Mouse (Mus musculus) kidney, embryonic 15.5 days (tissue): ENCODE measurements around the gene Ifitm7. TPM values are rescaled to one million over a fixed set of nuclear protein-coding genes. Genes with fewer than 3 reads are reported as not detected.
A peak's percentile ranks its signal among the peaks of the same experiment; 100 is the strongest.
"Not testable (repeated sequence)": the region's sequence is repeated elsewhere in the genome, so short reads cannot be mapped to it uniquely, and the experiment has no call there.

Source experiments
- ATAC-seq: fragments of 200-750 bp; cut with Nextera tagmentation; replicated peaks from 2 replicates; pipeline ENCODE4 v1.8.0; 2017; ENCODE audit warnings: moderate TSS enrichment; ENCODE audit not compliant: low FRiP score
- H3K27ac ChIP-seq: fragments of 300-500 bp; sonication (generic); 2 replicates; pipeline ENCODE4 v1.5.1; 2015; ENCODE audit warnings: mild to moderate bottlenecking, inconsistent platforms
- H3K27me3 ChIP-seq: fragments of 300-500 bp; sonication (generic); 2 replicates; pipeline ENCODE4 v1.6.1; 2015; ENCODE audit warnings: inconsistent platforms
- H3K36me3 ChIP-seq: fragments of 300-500 bp; sonication (generic); 2 replicates; pipeline ENCODE4 v1.6.1; 2015; ENCODE audit warnings: inconsistent platforms
- H3K4me1 ChIP-seq: fragments of 300-500 bp; sonication (generic); 2 replicates; pipeline ENCODE4 v1.6.1; 2015; ENCODE audit warnings: inconsistent platforms
- H3K4me2 ChIP-seq: fragments of 300-500 bp; sonication (generic); 2 replicates; pipeline ENCODE4 v1.6.1; 2015; ENCODE audit warnings: moderate library complexity, mild to moderate bottlenecking, inconsistent platforms
- H3K4me3 ChIP-seq: fragments of 300-500 bp; sonication (generic); replicated peaks from 2 replicates; pipeline ENCODE4 v1.5.1; 2015; ENCODE audit warnings: mild to moderate bottlenecking, inconsistent platforms
- H3K9ac ChIP-seq: fragments of 300-500 bp; sonication (generic); 2 replicates; pipeline ENCODE4 v1.6.1; 2015; ENCODE audit warnings: mild to moderate bottlenecking, inconsistent platforms
- H3K9me3 ChIP-seq: fragments of 300-500 bp; sonication (generic); replicated peaks from 2 replicates; pipeline ENCODE4 v1.6.1; 2016; ENCODE audit warnings: inconsistent platforms
- WGBS: fragments of 180-500 bp; shearing (Covaris S2); methylation state at CpG from one replicate; pipeline ENCODE4 v1.1.7; 2015; ENCODE audit warnings: mixed read lengths; 5-methylcytosine and 5-hydroxymethylcytosine counted together
- polyA plus RNA-seq: library from polyadenylated mRNA; unstranded; fragments of >200 nt; fragmentation: Nextera tagmentation; extraction: Ambion mirVana; gene quantifications from 2 replicates; pipeline ENCODE4 v1.2.1, GENCODE M21; 2015

Gene Ifitm7
- polyA plus RNA-seq, 1 experiment from 2014 or later = 0.08 TPM

GRCm38 (mm10) chr16:14005266-14005665 is 18.6 kb upstream of the Ifitm7 start:
- Histone ChIP-seq H3K9ac (no peak overlapping the region), H3K4me2 (no peak overlapping the region), H3K4me1 (peaks cover 4% of the 10 kb centered on the region; the same call in 1 of the 2 replicates), H3K36me3 (no peaks in the 10 kb centered on the region), H3K27ac (no peak overlapping the region), H3K4me3 (no peak overlapping the region), H3K9me3 (no peaks in the 10 kb centered on the region), H3K27me3 (no peaks in the 10 kb centered on the region)
- WGBS = 89% methylated on average over 4 of the region's 4 CpGs
- no peak for ATAC-seq

DNA sequence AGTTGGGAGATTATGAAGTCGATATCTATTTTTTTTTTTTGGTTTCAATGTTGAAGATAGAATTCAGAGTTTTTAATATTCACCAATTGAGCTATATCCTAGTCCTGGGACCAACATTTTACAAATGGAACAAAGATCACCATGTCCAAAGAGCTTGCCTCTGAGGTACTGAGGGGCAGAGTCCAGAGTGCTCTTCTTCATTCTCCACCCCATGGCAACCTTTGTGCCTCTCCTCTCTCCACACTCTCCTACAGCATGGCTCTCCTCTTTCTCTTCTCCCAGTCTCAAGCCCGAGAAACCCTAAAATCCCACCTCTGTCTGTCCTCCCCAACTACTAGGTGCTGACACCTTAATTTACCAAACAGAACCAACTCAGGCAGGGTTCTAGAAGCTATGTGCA is 18.0 kb upstream of the Ifitm7 start:
- Histone ChIP-seq H3K9me3 (no peaks in the 10 kb centered on the region), H3K4me2 (no peak overlapping the region), H3K9ac (no peak overlapping the region), H3K4me1 (peaks cover 4% of the 10 kb centered on the region; the same call in 1 of the 2 replicates), H3K27ac (no peak overlapping the region), H3K36me3 (no peaks in the 10 kb centered on the region), H3K27me3 (no peaks in the 10 kb centered on the region), H3K4me3 (no peak overlapping the region)
- peak; percentile 52; the same call in 1 of the 2 replicates for ATAC-seq
- 84% methylated on average over 2 of the region's 2 CpGs for WGBS

DNA sequence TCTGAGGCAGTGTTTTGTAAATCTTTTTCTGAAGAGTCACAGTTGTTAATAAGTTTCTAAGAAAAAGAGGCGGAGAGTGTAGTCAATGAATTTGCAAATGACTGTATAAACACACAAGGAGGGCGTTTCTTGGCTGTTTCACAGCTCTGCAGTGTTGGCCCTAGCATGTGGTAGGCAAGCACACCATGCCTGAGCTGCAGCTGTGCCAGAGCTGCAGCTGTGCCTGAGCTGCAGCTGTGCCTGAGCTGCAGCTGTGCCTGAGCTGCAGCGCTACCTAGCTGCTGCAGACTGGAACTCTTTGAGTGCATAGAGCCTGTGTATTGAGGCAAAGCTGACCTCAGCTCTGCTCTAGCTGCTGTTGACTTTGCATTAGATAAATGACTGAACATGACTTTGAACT is 17.5 kb upstream of the Ifitm7 start:
- Histone ChIP-seq H3K4me2 (no peak overlapping the region), H3K27me3 (no peaks in the 10 kb centered on the region), H3K4me1 (peaks cover 4% of the 10 kb centered on the region; the same call in 1 of the 2 replicates), H3K27ac (0 out of 2 replicates have a peak overlapping the region, but pooled peaks have one; percentile 24), H3K4me3 (no peak overlapping the region), H3K9ac (no peak overlapping the region), H3K9me3 (no peaks in the 10 kb centered on the region), H3K36me3 (no peaks in the 10 kb centered on the region)
- ATAC-seq = peak; percentile 79; the same call in 1 of the 2 replicates
- WGBS = 32% methylated on average over 3 of the region's 3 CpGs

DNA sequence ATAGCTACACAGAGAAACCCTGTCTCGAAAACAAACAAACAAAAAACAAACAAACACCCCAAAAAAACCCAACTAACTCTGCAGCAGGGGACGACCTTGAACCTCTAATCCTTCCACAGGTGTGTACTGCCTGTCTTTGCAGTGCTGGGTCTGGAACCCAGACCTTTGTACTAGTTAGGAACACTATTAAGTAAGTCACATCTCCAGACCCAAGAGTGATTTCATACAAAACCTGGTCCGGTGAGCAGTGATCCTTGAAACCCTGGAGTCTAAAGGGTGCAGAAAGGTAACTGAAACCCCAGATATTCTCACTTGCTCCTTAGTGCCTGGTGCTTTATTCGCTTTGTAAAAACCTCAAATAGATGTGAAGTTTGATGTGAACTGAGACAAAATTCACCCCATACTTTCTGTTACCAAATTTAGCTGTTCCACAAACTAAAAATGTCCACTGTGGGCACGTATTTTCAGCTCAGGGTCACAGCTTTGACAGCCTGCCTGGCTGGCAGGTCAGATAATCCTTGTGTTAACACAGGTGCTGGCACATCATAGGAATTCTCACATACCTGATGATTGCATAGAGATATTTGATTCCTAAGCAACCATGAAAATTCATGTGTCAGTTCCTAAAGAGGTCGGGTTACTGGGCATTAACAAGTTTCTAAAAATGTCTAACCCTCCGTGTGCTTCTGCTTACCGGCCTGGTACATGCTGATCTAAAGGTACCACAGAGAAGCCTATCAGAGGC is 16.9 kb upstream of the Ifitm7 start:
- no peaks in the 10 kb centered on the region for H3K27me3 ChIP-seq
- peaks cover 4% of the 10 kb centered on the region; the same call in 1 of the 2 replicates for H3K4me1 ChIP-seq
- H3K4me2 ChIP-seq = no peak overlapping the region
- H3K9ac ChIP-seq = no peak overlapping the region
- H3K36me3 ChIP-seq = no peaks in the 10 kb centered on the region
- no peak for ATAC-seq
- no peak overlapping the region for H3K4me3 ChIP-seq
- 60% methylated on average over 8 of the region's 8 CpGs for WGBS
- 0 out of 2 replicates have a peak overlapping the region, but pooled peaks have one; percentile 24 for H3K27ac ChIP-seq
- H3K9me3 ChIP-seq = no peaks in the 10 kb centered on the region

- WGBS = 90% methylated on average over 1 of the region's 1 CpGs
- Histone ChIP-seq H3K4me1 (no peaks in the 10 kb centered on the region), H3K36me3 (no peaks in the 10 kb centered on the region), H3K4me2 (no peak overlapping the region), H3K27ac (no peak overlapping the region), H3K4me3 (no peak overlapping the region), H3K9ac (no peak overlapping the region), H3K27me3 (no peaks in the 10 kb centered on the region), H3K9me3 (no peaks in the 10 kb centered on the region)
- no peak for ATAC-seq
These were observed 7.8 kb upstream of the Ifitm7 start for GRCm38 (mm10) chr16:13994502-13994901.

DNA sequence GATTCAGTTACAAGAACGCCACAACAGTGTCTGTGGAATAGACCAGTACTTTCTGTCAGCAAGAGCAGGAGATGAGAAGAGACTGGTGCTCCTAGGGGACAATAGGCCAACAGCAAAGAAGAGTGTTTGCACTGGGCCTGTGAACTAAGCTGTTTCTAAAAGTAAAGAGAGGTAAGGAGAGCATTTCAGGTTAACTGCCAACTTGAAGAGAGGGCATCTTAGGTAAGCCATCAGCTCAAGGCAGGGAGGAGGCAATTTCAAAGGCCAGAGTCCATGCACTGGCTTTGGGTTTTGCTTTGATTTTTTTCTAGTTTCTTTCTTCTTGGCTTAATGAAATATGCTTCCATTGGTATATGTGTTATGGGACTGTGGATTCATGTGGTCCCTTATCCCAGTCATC is 7.4 kb upstream of the Ifitm7 start:
- H3K36me3 ChIP-seq = no peaks in the 10 kb centered on the region
- no peaks in the 10 kb centered on the region for H3K4me1 ChIP-seq
- ATAC-seq = no peak
- no peak overlapping the region for H3K27ac ChIP-seq
- no peak overlapping the region for H3K9ac ChIP-seq
- no peak overlapping the region for H3K4me3 ChIP-seq
- WGBS = 76% methylated on average over 1 of the region's 1 CpGs
- no peaks in the 10 kb centered on the region for H3K27me3 ChIP-seq
- no peak overlapping the region for H3K4me2 ChIP-seq
- H3K9me3 ChIP-seq = no peaks in the 10 kb centered on the region

- no peak overlapping the region for H3K4me3 ChIP-seq
- no peaks in the 10 kb centered on the region for H3K9me3 ChIP-seq
- no peaks in the 10 kb centered on the region for H3K36me3 ChIP-seq
- 0 out of 2 replicates have a peak, but pooled peaks cover under 1% of the 10 kb centered on the region for H3K4me1 ChIP-seq
- no peak overlapping the region for H3K9ac ChIP-seq
- no peak overlapping the region for H3K27ac ChIP-seq
- 76% methylated on average over 11 of the region's 11 CpGs for whole genome bisulfite sequencing
- H3K4me2 ChIP-seq = no peak overlapping the region
- H3K27me3 ChIP-seq = no peaks in the 10 kb centered on the region
- ATAC-seq = no peak
These were observed 6.0 kb upstream of the Ifitm7 start for GRCm38 (mm10) chr16:13992518-13993248.

GRCm38 (mm10) chr16:13986197-13986573 is 503 bp downstream of the Ifitm7 start:
- peaks cover 4% of the 10 kb centered on the region; the same call in 1 of the 2 replicates for H3K27me3 ChIP-seq
- no peaks in the 10 kb centered on the region for H3K36me3 ChIP-seq
- peak overlapping the region; percentile 91 for H3K4me2 ChIP-seq
- H3K4me1 ChIP-seq = peaks cover 14% of the 10 kb centered on the region
- ATAC-seq = no peak
- no peak overlapping the region for H3K27ac ChIP-seq
- peak overlapping the region; percentile 49 for H3K4me3 ChIP-seq
- 58% methylated on average over 3 of the region's 3 CpGs for WGBS
- no peaks in the 10 kb centered on the region for H3K9me3 ChIP-seq
- H3K9ac ChIP-seq = no peak overlapping the region

GRCm38 (mm10) chr16:13983161-13983560 is 3.5 kb downstream of the Ifitm7 start:
- WGBS = 90% methylated on average over 5 of the region's 5 CpGs
- no peak overlapping the region for H3K9ac ChIP-seq
- H3K27ac ChIP-seq = no peak overlapping the region
- no peaks in the 10 kb centered on the region for H3K9me3 ChIP-seq
- H3K4me1 ChIP-seq = peaks cover 14% of the 10 kb centered on the region
- H3K4me3 ChIP-seq = no peak overlapping the region
- H3K27me3 ChIP-seq = peaks cover 4% of the 10 kb centered on the region; the same call in 1 of the 2 replicates
- ATAC-seq = no peak
- no peak overlapping the region for H3K4me2 ChIP-seq
- H3K36me3 ChIP-seq = no peaks in the 10 kb centered on the region

DNA sequence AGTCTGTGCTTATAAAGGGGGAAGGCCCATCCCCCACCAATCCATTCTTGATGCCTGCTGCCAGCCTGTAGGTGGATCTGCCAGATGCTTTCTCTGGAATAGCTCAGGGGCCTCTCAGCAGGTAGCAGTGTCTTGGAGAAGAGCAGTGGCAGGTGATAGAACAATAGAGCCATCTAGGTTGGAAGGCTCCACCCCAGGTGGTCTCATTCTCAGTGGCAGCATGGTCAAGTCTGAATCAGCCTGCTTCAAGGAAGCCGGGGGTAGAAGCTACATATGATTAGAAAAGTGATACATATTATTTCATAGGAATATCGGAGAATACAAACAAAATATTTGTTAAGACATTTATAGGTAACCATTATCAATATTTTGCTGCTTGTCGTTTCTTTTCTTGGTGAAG is 5.0 kb downstream of the Ifitm7 start:
- not testable (repeated sequence) for H3K36me3 ChIP-seq, H3K9ac ChIP-seq, H3K4me2 ChIP-seq, H3K27me3 ChIP-seq, H3K27ac ChIP-seq, H3K9me3 ChIP-seq, H3K4me3 ChIP-seq, H3K4me1 ChIP-seq, ATAC-seq
- 74% methylated on average over 3 of the region's 3 CpGs for WGBS

DNA sequence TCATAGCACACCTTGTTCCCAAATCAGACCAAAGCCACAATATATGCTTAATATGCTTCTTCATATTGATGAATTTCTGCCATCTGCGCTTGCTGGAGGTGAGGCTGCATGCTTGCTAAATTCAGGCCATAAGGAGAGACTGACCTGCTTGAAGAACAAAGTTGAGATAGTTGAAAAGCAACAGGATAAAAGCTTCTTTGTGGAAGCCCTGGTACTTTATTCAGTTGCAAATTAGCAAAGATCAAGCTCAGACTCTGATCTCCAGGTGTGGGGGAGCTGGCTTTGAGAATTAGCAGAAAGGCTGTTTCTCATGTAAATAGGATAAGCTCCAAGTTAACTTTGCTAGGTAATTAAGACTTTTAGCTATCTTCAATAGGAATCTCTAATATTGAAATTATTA is 9.7 kb downstream of the Ifitm7 start:
- ATAC-seq, H3K9ac ChIP-seq, H3K27ac ChIP-seq, H3K4me3 ChIP-seq, H3K27me3 ChIP-seq, H3K4me2 ChIP-seq, H3K36me3 ChIP-seq, H3K4me1 ChIP-seq, H3K9me3 ChIP-seq: not testable (repeated sequence)
- 53% methylated on average over 1 of the region's 1 CpGs for WGBS

DNA sequence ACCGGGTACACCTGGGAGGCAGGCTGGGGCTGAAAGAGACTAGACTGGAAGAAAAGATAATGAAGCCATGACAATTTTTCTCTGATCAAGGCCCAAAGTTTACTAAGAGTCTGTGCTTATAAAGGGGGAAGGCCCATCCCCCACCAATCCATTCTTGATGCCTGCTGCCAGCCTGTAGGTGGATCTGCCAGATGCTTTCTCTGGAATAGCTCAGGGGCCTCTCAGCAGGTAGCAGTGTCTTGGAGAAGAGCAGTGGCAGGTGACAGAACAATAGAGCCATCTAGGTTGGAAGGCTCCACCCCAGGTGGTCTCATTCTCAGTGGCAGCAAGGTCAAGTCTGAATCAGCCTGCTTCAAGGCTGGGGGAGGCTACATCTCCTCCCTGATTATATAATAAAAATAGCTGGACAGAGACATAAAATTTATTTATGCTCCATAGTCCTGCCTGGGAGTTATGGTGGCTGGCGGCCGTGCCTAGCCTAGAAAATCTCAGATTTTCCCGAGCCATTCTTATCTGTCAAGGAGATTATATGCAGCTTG is 10.3 kb downstream of the Ifitm7 start:
- H3K27me3 ChIP-seq, H3K4me1 ChIP-seq, H3K9me3 ChIP-seq, H3K36me3 ChIP-seq, ATAC-seq, H3K27ac ChIP-seq, H3K4me2 ChIP-seq, H3K4me3 ChIP-seq, H3K9ac ChIP-seq: not testable (repeated sequence)
- 74% methylated on average over 4 of the region's 4 CpGs for WGBS
